Mouse (Mus musculus): ENCODE data around the gene Sptbn2.

The Sptbn2 gene

DNA sequence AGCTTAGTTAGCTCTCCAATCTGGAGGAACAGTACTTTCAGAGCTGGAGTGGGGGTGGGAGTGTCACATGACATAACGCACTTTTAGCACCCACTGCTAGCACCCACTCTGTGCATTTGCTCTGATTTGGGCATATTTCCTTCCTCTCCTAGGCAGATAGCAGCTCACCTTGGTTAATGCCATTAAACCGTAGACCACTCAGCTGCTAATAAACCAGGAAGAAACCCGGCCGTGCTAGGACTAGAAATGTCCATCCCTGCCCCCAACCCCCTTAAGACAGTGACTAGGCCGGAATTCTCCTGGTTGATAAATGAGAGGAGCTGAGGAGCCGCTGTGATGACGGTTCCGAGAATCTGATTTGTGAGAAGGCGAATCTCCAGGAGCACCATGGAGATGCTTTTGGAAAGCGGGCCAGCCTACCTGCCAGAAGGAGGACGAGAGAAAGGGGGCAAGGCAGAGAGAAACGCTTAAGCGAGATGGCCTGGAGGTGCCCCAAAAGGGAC is at the start of gene Sptbn2:
TSS of gene Sptbn2 (plus strand) at position 70 of the 503 bp plus-strand sequence.
- no peak for DNase-seq (ENCODE audit: extremely low spot score, low spot score)

DNA sequence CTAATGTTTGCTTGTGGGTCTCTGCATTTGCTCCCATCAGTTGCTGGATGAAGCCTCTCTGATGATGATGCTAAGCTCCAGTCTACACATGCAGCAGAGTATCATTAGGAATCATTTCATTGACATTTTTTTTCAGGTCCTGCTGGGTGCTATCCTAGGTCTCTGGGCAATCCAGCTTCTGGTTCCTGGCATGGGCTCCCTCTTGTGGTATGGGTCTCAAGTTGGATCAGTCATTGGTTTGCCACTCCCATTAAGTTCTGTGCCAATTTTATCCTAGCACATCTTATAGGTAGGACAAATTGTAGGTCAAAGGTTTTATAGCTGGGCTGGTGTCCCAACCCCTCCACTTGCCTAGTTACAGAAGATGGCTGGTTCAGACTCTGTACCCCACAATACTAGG is 44.2 kb upstream of the Sptbn2 start:
- no peak for DNase-seq (ENCODE audit: extremely low spot score, low spot score)

DNA sequence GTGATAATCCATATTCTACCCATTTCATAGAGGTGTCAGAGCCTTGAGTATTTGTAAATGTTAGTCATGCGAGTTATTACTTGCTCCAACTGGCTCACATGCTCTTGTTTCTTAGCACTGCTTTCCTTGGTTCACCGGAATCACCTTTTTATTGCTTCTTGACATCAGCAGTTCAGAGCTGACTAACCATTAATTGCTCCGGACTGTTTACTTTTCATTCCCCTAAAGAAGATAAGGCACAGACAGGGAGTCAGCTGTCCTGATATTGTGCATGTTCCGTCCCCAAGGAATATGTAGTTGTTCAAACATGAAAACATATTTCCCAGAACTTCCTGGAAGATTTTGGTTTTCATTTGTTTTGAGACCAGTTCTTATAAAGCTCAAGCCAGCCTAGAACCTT is 40.2 kb upstream of the Sptbn2 start:
- no peak for DNase-seq (ENCODE audit: extremely low spot score, low spot score)

DNA sequence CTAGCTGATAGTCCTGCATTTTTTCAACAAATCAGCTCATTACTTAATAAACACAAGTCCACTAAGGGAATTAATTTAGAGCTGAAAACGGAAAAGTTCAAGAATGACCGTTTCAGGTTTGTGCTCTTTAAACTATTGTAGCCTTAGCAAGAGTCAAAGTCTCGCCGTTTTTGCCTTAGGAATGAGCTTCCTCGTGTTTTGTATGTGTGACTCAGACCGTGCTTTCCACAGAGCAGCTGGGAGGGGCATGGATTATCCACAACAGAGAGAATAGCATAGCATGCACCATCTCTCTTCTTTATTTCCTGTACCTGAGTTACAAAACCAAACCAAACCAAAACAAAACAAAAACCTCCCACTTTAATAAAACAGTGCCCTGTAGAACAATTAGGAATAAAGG is 38.6 kb upstream of the Sptbn2 start:
- no peak for DNase-seq (ENCODE audit: extremely low spot score, low spot score)

- no peak for DNase-seq (ENCODE audit: extremely low spot score, low spot score)
These were observed 16.6 kb upstream of the Sptbn2 start for GRCm38 (mm10) chr19:4694346-4694745.

DNA sequence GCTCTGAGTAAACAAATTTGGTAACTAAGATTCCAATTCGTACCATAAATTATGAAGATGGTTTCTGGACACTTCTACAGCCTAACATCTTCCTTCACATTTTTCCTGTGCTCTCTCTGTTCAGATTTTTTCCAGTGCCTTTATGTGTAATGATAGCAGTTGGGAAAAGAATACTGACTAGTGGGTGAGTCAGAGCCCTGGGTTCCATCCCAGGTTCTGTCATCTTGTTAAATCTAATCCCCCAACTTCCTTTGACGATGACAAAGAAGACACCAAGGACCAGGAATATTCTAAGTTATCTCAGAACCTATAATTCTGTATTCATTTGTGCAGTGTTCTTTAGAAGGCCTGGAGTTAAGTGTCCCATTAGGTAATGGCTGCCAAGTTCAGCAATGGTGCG is 13.8 kb upstream of the Sptbn2 start:
- DNase-seq (ENCODE audit: extremely low spot score, low spot score), result no peak

DNA sequence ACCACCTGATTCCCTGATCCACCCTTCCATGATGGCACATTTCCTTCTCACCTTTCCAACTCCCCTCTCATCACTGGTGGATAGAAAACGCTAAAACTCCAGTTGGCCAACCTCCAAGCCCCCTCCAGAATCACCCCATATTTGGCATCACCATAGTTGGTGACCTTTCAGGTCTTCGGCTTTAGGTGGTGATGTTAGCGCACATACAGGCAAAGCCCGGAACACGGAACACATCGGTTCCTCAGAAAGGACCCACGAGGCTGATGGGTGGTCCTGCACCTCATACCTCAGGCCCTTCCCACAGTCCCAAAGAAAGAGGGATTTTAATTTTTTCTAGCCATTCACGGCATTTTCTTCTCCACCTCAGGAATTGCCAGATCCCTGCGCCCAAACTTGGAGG is 13.2 kb upstream of the Sptbn2 start:
- DNase-seq (ENCODE audit: extremely low spot score, low spot score), result no peak

- DNase-seq (ENCODE audit: extremely low spot score, low spot score), result peak; percentile 86
These were observed 12.7 kb upstream of the Sptbn2 start, which contains the start of gene Gm960 for GRCm38 (mm10) chr19:4698205-4698677. TSS of gene Gm960 (minus strand) at chr19:4698668.

- DNase-seq (ENCODE audit: extremely low spot score, low spot score), result peak; percentile 26
These were observed 12.1 kb upstream of the Sptbn2 start for GRCm38 (mm10) chr19:4698856-4699255.

GRCm38 (mm10) chr19:4699821-4700220 is 11.1 kb upstream of the Sptbn2 start:
- DNase-seq (ENCODE audit: extremely low spot score, low spot score), result no peak

GRCm38 (mm10) chr19:4700656-4701055 is 10.3 kb upstream of the Sptbn2 start:
- no peak for DNase-seq (ENCODE audit: extremely low spot score, low spot score)

- no peak for DNase-seq (ENCODE audit: extremely low spot score, low spot score)
These were observed 9.7 kb upstream of the Sptbn2 start for GRCm38 (mm10) chr19:4701221-4701620.

DNA sequence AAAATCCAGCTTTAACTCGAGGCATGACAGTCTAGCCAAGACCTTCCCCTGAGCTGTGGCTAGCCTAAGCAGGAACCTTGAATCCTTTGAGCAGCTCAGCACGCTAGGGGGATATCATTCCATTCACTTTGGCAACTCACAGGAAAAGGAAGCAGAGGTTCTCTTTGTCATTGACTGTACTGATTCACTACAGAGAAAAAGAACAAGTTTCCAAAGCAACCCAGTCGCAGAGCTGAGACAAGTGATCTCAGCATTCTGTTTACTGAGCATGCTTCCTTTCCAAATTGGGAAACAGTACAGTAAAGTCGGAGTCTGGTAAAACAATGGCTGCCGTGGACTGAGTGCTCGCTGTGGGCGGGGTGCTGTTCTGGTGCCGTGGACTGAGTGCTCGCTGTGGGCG is 2.2 kb upstream of the Sptbn2 start:
- no peak for DNase-seq (ENCODE audit: extremely low spot score, low spot score)

DNA sequence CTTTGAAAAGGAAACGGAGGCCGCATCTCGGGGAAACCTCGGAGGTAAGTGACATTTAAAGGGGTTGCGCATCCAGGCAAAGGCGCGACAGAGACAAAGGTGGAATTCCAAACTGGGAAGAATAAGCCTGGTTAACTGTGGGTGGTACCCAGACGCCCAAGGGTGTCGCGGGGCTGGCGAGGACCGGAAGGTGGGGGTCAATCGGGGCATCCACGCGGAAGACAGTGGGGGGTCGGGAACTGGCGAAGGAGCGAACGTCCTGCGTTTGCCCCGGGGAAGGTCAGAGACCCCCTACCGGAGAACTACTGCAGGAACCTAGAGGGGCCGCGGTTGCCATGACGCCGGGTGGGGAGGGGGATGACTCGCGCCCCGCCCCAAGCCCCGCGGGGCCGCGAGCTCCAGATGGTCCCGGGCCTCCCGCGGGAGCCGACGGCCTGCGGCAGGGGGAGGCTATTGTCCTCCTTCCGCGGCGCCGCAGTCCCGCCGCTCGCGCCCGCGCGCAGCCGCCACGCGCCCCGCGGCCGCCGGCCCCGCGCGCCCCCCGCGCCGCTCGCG is 711 bp downstream of the Sptbn2 start:
- DNase-seq (ENCODE audit: extremely low spot score, low spot score), result peak; percentile 77

- peak; percentile 73 for DNase-seq (ENCODE audit: extremely low spot score, low spot score)
These were observed 1.3 kb downstream of the Sptbn2 start for GRCm38 (mm10) chr19:4712156-4712780.

DNA sequence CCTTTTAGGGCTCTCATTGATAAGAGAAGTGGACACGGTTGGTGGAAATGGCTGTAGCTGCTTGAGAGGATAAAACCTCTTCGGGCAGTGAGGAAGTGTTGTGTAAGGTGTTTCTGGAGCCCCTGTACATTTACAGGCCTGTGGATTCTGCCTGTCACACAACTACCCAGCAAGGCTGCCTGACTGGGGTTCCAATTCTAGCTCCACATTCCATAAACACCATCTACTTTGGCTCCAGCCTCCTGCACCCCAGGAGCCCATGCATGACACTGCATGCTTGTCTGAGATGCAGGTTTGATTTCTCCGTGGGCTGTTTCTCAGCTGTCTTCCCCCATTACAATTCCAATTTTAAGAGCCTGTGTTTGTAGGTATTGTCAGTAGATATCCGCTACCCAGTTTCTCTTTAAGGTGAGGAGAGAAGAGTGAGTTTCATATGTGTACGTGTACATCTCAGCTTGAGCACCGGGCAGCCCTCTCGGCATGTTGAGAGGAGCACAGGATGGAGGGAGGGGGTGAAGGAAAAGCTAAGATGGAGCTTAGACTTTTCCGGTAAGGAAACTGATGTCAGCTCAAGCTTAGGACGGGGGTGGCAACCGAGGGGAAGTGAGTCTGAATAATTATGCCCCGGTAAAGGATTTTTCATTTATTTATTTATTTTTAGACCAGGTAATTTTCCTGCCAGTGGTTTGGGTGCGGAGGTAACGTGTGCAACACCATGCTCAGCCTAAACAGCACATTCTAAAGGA is 2.0 kb downstream of the Sptbn2 start:
- DNase-seq (ENCODE audit: extremely low spot score, low spot score), result no peak

- no peak for DNase-seq (ENCODE audit: extremely low spot score, low spot score)
These were observed 2.9 kb downstream of the Sptbn2 start for GRCm38 (mm10) chr19:4713886-4714285.

GRCm38 (mm10) chr19:4716756-4717155 is 5.8 kb downstream of the Sptbn2 start:
- no peak for DNase-seq (ENCODE audit: extremely low spot score, low spot score)

DNA sequence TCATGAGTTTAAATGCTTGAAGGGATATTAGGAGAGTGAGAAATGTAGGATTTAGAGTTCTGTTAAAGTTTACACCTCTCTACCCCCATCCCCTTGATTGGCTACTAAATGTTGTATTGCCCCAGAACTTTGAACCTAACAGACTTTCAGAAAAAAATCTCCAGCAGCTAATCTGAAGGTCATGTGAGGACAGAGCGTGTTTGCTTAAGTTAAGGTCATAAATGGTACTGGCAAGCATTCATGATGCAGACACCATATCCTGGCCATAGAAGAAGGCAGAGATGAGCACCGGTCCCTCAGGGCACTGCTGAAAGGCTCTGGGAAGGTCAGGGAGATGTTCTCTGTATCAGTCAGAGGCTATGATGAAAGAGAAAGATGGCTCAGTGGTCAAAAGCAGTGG is 6.3 kb downstream of the Sptbn2 start:
- DNase-seq (ENCODE audit: extremely low spot score, low spot score), result no peak

GRCm38 (mm10) chr19:4718716-4719115 is 7.7 kb downstream of the Sptbn2 start:
- no peak for DNase-seq (ENCODE audit: extremely low spot score, low spot score)

GRCm38 (mm10) chr19:4719351-4719764 is 8.4 kb downstream of the Sptbn2 start:
- no peak for DNase-seq (ENCODE audit: extremely low spot score, low spot score)

- no peak for DNase-seq (ENCODE audit: extremely low spot score, low spot score)
These were observed 9.1 kb downstream of the Sptbn2 start for GRCm38 (mm10) chr19:4720112-4720511.
